Mouse (Mus musculus) neural tube, embryonic 12.5 days (tissue): Measurements from ENCODE around the gene Elmo1. TPM values are rescaled to one million over a fixed set of nuclear protein-coding genes. Genes with fewer than 3 reads are reported as not detected.
"Not testable (repeated sequence)": the region's sequence is repeated elsewhere in the genome, so short reads cannot be mapped to it uniquely, and the experiment has no call there.

Experiments
- ATAC-seq: fragments of 200-750 bp; cut with Nextera tagmentation; 2 replicates; pipeline ENCODE4 v1.8.0; 2017; ENCODE audit warnings: low read depth, mild to moderate bottlenecking, moderate TSS enrichment, moderate library complexity; ENCODE audit not compliant: low FRiP score
- H3K27ac ChIP-seq: fragments of 300-500 bp; sonication (generic); 2 replicates; pipeline ENCODE4 v1.5.1; 2016
- H3K27me3 ChIP-seq: fragments of 300-500 bp; sonication (generic); replicated peaks from 2 replicates; pipeline ENCODE4 v1.6.1; 2016; ENCODE audit warnings: mild to moderate bottlenecking
- H3K36me3 ChIP-seq: fragments of 300-500 bp; sonication (generic); 2 replicates; pipeline ENCODE4 v1.6.1; 2016; ENCODE audit warnings: mild to moderate bottlenecking
- H3K4me1 ChIP-seq: fragments of 300-500 bp; sonication (generic); 2 replicates; pipeline ENCODE4 v1.6.1; 2016
- H3K4me2 ChIP-seq: fragments of 300-500 bp; sonication (generic); replicated peaks from 2 replicates; pipeline ENCODE4 v1.6.1; 2016; ENCODE audit warnings: mild to moderate bottlenecking
- H3K4me3 ChIP-seq: fragments of 300-500 bp; sonication (generic); 2 replicates; pipeline ENCODE4 v1.5.1; 2016
- H3K9ac ChIP-seq: fragments of 300-500 bp; sonication (generic); 2 replicates; pipeline ENCODE4 v1.6.1; 2016; ENCODE audit warnings: mild to moderate bottlenecking
- H3K9me3 ChIP-seq: fragments of 300-500 bp; sonication (generic); 2 replicates; pipeline ENCODE4 v1.6.1; 2016; ENCODE audit warnings: mild to moderate bottlenecking
- WGBS: fragments of 180-500 bp; shearing (Covaris S2); methylation state at CpG from one replicate; pipeline ENCODE4 v1.1.7; 2016; 5-methylcytosine and 5-hydroxymethylcytosine counted together
- polyA plus RNA-seq: library from polyadenylated mRNA; unstranded; fragments of >200 nt; fragmentation: Nextera tagmentation; extraction: Ambion mirVana; gene quantifications from 2 replicates; pipeline ENCODE4 v1.2.1, GENCODE M21; 2016

Gene Elmo1
- polyA plus RNA-seq, 1 experiment from 2014 or later: 39.5 TPM

DNA sequence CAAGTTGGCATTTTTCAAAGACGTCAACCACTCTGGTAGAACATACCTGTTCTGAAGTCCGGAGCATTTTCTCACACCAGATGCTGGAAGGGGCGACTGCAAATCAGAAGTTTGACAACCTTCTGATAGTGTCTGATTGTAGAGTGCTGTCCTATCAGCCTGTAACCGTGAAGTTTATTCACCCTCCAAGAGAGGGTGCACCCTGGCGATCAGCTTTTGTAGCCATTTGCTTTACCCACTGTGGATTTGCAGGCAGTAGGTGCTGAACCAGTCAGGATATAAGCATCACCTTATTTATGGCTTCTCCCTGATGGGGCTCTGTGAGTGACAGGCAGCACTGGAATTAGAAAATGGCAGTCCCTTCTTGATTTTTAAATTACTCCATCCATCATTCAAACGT is 537.4 kb downstream of the Elmo1 start:
- H3K36me3 ChIP-seq: no peaks in the 10 kb centered on the region
- no peak for ATAC-seq
- 0 out of 2 replicates have a peak, but pooled peaks cover 3% of the 10 kb centered on the region for H3K9me3 ChIP-seq
- no peak overlapping the region for H3K9ac ChIP-seq
- no peaks in the 10 kb centered on the region for H3K27me3 ChIP-seq
- H3K4me2 ChIP-seq: no peak overlapping the region
- no peak overlapping the region for H3K27ac ChIP-seq
- H3K4me3 ChIP-seq: no peak overlapping the region
- H3K4me1 ChIP-seq: no peaks in the 10 kb centered on the region
- 88% methylated on average over 6 of the region's 6 CpGs for WGBS

GRCm38 (mm10) chr13:20632477-20632876 is 542.1 kb downstream of the Elmo1 start:
- no peak overlapping the region for H3K27ac ChIP-seq
- no peak overlapping the region for H3K9ac ChIP-seq
- H3K4me1 ChIP-seq: no peaks in the 10 kb centered on the region
- H3K36me3 ChIP-seq: no peaks in the 10 kb centered on the region
- no peak overlapping the region for H3K4me2 ChIP-seq
- no peaks in the 10 kb centered on the region for H3K9me3 ChIP-seq
- no peak for ATAC-seq
- H3K27me3 ChIP-seq: no peaks in the 10 kb centered on the region
- H3K4me3 ChIP-seq: no peak overlapping the region
- 84% methylated on average over 5 of the region's 5 CpGs for WGBS

- H3K36me3 ChIP-seq, H3K9ac ChIP-seq: not testable (repeated sequence)
- WGBS: 82% methylated on average over 2 of the region's 2 CpGs
These were observed 544.3 kb downstream of the Elmo1 start for GRCm38 (mm10) chr13:20634679-20635078.

DNA sequence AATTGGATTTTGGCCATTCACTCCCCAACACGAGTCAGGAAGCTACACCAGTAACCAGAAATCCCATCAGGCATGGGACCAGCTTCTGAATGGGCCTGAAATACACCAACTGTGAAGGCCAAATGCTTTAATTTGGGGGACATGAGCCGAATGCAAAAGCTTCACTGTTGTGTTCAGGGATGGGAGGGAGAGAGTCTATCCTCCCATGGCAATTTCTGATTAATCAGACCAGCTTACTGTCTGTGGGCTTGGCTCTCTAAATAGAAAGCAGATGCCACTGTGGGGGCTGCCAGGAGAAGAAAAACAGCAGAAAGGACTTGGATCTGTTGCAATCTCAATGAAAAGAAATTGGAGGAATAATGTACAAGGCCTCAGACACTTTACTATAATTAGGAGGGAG is 545.2 kb downstream of the Elmo1 start:
- Histone ChIP-seq H3K4me3 (no peak overlapping the region), H3K36me3 (no peaks in the 10 kb centered on the region), H3K27ac (no peak overlapping the region), H3K9me3 (no peaks in the 10 kb centered on the region), H3K27me3 (no peaks in the 10 kb centered on the region), H3K4me2 (no peak overlapping the region), H3K4me1 (no peaks in the 10 kb centered on the region), H3K9ac (no peak overlapping the region)
- no peak for ATAC-seq
- 71% methylated on average over 2 of the region's 2 CpGs for WGBS

More at GRCm38 (mm10) chr13:20634679-20635078, 544.3 kb downstream of the Elmo1 start:
- not testable (repeated sequence) for H3K4me2 ChIP-seq, H3K4me3 ChIP-seq, H3K9me3 ChIP-seq, H3K4me1 ChIP-seq, ATAC-seq, H3K27me3 ChIP-seq, H3K27ac ChIP-seq
